Mouse (Mus musculus) left cerebral cortex, postnatal 36 days (tissue): ENCODE results near the gene Sectm1a. TPM values are rescaled to one million over a fixed set of nuclear protein-coding genes. Genes with fewer than 3 reads are reported as not detected.
"Not testable (repeated sequence)": the region's sequence is repeated elsewhere in the genome, so short reads cannot be mapped to it uniquely, and the experiment has no call there.

Experiments
- DNase-seq, 2 experiments: peaks; one replicate each; pipeline ENCODE4 v3.0.0; 2021 to 2022; ENCODE audit warnings: low spot score in 2 of 2, mixed read lengths in 1 of 2
- intact Hi-C: fragments of 180-260 bp; cut with DNase I; formaldehyde crosslinking; loops from one replicate; pipeline ENCODE4 v1.15.1; 2025
- total RNA-seq, 2 experiments: library from RNA; stranded (reverse); gene quantifications; 2 replicates each; pipeline ENCODE4 v1.2.3; 2021

Sectm1a gene
- total RNA-seq, 2 experiments from 2014 or later: not detected

DNA sequence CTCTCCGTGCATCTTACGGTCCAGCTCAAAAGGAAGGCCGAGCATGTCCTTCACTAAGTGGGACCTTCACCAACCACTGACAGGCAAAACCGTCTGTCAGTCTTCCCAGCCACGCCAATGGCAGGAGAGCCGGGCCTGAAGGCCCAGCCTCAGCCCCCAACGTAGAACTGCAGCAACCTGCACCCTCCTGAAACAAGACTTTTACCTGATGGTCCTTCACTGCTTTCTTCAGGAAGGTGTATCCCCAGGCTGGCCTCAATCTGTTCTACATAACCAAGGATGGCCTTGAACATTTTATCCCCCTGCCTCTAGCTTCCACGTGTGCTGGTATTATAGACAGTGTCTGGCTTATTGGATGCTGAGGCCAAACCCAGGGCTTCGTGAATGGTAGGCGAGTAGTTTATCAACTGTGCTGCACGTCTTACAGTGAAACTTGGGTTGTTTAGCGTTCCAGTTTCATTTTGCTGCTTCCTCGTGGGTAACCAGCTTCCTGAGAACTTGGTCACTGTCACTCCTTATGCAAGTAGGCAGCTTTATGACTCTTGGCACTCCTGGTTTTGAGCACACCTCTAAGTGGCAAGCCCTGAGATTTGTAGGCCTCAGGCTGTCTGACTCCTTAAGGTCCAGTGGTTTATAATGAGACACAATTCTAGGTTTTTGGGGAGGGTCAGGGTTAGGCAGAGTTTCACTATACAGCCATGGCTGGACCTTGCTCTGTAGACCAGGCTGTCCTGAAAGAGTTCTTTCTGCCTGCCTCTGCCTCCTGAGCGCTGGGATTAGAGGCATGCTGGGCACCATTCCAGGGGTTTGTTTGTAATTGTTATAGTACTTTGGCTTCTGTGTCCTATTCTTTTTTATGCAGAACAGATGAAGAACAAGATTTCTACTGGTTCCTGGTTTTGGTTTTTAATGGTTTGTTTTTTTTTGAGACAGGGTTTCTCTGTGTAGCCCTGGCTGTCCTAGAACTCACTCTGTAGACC is 11.9 kb upstream of the Sectm1a start:
- intact Hi-C loops: no loop called here
- no peak for DNase-seq

DNA sequence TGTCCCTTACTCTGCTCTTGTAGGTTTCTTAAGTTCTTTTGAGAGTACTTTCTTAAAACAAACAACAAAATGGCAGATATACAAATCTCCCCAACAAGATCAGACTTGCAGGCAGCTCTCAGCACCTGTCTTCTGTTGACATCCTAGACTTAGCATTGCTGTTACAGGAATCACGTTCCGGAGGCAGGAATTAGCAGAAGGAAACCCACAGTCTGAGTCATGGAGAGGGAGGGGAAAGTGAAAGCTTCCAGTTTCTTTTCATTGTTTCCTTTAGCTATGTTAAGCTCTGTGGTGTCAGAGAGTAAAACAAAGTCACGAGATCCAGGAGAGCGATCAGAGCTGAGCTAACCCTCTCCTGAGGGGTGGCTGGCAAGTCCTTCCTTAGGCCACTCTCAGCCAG is 9.9 kb upstream of the Sectm1a start:
- intact Hi-C loops: no loop called here
- no peak for DNase-seq

DNA sequence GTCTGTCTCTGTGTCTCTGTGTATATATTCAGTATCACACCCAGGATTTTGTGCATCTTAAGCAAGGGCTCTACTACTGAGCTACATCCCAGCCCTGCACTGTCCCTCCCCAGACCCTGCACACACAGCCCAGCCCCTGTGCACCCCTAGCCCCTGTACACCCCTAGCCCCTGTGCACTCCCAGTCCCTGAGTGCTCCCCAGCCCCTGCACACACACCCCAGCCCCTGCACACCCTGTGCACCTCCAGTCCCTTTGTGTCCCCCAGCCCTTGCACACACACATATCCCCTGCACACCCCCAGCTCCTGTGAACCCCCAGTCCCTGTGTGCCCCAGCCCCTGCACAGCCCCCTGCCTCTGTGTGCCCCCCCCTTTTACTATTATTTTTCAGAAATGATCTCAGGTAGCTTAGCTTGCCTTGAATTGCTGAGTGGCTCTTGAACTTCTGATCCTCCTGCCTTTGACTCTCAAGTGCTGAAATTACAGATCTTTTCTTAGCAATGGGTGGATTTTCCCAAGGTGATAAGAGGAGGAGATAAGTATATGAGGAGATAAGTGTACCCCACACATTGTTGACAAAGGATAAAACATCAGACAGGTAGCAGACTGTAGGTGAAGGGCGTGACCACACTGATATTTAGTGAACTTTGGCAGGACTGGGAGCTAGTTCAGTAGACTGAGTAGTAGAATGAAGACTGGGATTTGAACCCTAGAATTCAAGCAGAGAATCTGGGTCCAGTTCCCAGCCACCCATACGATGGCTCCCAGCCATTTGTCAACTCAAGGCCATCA is 8.9 kb upstream of the Sectm1a start:
- intact Hi-C loops: no loop called here
- no peak for DNase-seq

DNA sequence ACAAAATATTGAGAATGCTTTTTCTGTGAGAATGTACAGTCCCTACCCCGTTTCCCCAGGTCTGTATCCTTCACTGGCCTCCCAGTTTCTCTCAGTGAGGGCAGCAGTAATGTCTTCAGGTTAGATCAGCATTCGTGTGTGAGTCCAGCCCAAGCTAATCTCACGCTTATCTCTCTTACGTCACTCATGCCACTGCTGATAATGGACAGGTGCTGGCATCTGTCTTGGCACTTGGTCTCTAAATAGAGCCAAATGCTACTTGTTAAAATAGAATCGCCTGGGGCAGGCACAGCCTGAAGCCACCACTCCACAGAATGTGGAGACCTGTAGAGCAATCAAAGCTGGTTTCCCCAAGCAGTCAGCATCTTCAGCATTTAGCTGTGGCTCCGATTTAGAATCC is 8.0 kb upstream of the Sectm1a start:
- intact Hi-C loops: no loop called here
- no peak for DNase-seq

DNA sequence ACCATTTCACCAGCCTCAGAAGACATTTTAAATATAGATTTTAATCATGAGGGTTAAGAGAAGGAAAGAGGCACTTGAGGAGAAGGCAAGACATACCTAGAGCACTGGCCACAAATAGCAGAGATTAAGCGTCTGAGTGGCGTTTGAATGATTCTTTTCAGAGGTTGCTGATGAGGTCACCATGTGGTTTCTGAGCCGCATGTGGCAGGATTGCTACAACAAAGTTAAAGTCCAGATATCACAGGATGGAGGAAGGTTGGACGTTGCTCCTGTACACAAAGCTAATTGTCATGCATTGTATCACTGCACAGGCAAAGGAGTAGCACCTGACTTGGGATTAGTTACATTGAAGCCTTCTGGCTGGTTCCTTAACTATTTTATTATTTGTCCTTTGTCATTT is 5.3 kb upstream of the Sectm1a start:
- DNase-seq: no peak
- intact Hi-C loops: no loop called here

DNA sequence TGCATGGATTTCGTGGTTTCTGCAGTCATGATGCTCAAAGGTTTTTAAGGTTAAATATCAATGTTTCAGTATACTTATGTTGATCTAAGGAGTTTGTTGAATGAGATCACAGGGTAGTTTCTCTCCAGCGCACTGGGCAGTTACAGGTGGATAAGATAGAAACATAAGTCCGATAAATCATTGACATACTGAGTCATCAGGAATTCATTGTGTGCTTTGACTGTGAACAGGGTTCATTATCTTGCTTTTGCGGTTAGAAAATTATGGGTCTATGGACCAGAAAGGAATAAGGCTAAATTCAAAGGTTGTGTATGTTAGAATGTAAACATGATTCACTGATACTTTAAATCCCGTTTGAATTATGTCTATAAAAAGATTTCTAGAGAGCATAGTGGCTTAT is 4.2 kb upstream of the Sectm1a start:
- intact Hi-C loops: no loop called here
- DNase-seq: no peak

DNA sequence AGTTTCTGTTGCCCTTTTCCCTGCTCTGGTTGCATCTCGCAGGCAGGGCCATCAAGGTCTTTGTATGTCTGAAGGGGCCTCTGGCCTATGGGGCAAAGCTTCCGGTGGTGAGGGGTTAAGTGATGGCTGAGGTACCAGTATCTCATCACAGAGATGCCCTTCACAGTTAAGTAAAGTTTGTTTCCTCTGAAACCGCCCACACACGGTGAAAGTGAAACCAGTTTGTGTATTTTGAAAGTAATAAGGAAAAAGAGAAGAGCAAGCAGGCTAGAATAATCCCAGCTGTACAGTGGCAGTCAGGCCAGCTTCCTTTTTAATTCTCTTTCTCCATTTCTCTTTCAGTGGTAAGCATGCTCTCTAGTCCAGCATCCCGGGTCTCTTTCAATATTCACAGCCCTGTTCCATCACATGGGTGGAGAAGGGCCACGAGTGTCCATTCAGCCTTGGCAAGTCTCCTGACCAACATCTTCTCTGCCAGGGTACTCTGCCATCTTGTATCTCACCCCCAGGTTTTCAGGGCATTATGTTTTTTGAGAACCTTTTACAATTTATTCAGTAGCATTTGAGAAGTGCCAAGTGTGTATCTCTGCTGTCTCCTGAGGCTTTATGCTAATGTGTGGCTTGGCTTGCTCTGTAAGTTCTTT is 2.0 kb upstream of the Sectm1a start:
- no peak for DNase-seq
- intact Hi-C loops: no loop called here

DNA sequence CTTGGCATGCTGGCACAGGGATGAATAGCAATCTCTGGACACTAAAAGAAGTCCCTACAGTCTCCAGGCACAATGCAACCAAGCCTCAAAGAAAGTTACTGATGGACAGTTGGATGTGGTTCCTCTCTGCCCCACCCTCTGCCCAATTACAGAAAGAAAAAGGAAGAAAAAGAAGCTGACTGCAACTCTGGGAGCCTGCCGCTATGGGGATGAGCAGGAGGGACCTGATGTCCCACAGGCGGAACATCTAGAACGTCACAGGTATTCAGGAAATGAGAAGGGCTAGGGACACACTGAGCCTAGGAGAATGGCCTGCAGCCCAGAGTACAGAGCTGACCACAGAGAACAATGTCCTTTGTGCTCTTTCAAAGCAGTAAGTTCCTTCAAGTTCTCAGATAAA is 1.2 kb upstream of the Sectm1a start:
- intact Hi-C loops: no loop called here

DNA sequence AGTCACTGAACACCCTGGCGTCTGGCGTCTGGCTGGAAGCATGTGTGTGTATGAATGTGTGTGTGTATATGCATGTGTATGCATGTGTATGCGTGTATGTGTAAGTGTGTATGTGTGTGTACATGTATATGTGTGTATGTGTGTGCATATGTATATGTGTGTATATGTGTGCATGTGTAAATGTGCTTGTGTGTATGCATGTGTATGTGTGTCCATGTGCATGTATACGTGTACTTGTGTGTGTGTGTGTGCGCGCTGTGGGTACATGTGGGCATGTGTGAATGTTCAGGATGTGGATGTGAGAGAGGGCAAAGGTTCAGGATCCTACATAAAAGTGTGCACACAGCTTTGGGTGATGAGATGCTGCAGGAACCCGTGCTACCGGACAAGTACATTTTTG is 690 bp downstream of the Sectm1a start:
- no peak for DNase-seq
- intact Hi-C loops: no loop called here

More for the DNA sequence above, 1.2 kb upstream of the Sectm1a start:
- DNase-seq: no peak

DNA sequence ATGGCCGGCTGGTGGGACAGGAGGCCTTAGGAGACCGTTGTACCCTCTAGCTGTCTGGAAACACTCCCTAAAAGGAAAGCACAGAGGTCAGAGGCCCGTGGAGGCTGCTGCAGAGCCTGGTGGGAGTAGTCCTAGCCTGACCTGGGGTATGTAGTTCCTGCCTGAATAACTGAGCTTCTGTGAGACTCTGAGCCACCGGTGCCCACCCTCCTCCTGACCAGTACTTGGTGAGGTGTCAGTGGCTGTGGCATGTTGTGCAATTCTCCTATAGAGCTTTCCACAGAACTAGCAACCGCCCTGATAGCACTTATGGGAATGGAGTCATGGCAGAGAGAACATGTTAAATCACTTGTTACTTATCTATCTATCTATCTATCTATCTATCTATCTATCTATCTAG is 5.4 kb downstream of the Sectm1a start:
- intact Hi-C loops: no loop called here
- DNase-seq: no peak

DNA sequence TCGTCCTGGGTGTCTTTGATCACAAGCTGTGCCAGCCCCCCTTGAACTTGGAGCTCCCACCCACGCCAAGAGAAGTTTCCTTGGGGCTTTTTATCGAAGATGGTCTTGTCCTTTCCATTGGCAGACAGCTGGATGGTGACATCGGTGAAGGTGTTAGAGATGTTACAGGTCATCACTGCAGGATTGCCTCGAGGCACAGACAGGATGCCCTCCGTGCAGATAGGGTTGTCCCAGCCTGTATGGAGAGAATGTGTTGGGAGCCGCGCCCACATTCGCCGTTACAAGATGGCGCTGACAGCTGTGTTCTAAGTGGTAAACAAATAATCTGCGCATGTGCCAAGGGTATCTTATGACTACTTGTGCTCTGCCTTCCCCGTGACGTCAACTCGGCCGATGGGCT is 11.4 kb downstream of the Sectm1a start:
- intact Hi-C loops, DNase-seq: not testable (repeated sequence)

DNA sequence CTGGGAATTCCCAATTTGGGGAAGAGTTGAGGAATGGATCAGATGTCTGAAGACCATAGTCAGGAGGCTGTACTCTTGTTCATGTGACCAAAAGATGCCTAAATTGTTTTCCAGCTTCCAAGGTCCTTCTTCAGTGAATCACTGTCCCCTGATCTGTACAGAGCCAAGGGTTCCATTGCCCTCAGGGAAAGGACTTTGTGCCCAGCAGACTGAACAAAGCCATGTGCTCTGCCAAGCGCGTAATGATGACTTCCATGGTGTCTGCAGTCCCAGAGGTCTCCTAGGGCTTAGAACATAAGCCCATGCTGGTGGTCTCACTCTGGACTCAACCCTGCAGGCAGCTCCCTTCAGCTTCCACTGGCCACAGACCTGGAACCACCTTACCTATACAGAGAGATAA is 13.1 kb downstream of the Sectm1a start:
- intact Hi-C loops: no loop called here
- DNase-seq: no peak

DNA sequence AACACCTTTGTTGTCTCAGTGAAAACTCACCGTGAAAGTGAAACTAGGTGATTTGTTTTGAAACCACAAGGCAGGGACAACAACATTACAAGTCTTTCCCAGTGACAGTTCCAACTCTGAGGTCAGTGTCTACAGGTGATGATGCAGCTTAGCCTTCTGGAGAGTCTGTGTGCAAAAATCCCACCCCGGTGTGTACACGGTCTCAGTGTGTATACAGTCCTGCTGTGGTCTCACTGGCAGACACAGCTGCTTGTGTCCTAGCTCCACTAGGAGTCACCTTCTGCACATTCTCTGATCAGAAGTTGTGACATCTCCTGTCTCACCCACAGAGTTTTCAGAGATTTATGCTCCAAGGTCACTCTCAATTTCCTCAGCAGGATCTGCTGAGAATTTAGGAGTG is 16.8 kb downstream of the Sectm1a start:
- intact Hi-C loops: loop anchor here (5.0 kb wide), 1 partner anchor 58 kb away; no protein-coding TSS in a partner anchor

DNA sequence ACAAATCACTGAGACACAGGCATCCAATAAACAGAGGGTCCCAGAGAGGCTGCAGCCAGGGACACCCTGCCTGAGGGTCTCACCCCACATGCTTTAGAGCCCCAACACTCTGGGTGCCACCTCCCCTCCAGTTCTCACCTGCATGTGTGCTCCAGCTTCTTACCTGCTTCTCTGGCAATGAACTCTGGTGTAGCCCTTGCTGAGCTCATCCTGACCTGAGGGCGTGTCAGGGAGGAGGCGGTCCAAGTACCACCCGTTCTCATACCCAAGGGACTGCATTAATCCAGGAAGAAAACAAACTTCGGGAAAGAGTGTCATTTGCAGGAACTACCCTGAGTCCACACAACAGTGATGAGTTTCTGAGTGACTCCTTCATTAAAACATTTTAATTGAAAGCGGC is 17.6 kb downstream of the Sectm1a start, which contains the start of gene Sectm1b:
TSS of gene Sectm1b (minus strand) at position 191 of the 400 bp plus-strand sequence.
- no peak for DNase-seq
- intact Hi-C loops: loop anchor here (5.0 kb wide), 1 partner anchor 59 kb away; no protein-coding TSS in a partner anchor

More for the DNA sequence above, 16.8 kb downstream of the Sectm1a start:
- no peak for DNase-seq

DNA sequence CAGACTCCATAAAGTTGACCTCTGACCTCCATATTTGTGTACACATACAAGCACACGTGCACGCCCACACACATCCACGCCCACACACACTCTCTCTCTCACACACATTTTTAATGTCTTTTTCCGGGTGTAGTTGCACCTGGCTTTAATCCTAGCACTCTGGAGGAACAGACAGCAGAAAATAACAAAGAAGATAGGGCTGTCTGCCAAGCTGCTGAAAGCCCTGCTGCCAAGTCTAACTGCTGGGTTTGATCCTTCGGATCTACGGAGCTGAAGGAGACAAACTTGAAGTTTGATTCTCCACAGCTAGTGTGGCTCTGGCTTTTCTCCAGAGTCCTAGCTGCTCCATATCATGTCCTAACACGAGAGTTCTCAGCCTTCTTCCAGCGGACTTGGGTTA is 19.4 kb downstream of the Sectm1a start:
- intact Hi-C loops: loop anchor here (5.0 kb wide), 1 partner anchor 61 kb away; no protein-coding TSS in a partner anchor
- no peak for DNase-seq

DNA sequence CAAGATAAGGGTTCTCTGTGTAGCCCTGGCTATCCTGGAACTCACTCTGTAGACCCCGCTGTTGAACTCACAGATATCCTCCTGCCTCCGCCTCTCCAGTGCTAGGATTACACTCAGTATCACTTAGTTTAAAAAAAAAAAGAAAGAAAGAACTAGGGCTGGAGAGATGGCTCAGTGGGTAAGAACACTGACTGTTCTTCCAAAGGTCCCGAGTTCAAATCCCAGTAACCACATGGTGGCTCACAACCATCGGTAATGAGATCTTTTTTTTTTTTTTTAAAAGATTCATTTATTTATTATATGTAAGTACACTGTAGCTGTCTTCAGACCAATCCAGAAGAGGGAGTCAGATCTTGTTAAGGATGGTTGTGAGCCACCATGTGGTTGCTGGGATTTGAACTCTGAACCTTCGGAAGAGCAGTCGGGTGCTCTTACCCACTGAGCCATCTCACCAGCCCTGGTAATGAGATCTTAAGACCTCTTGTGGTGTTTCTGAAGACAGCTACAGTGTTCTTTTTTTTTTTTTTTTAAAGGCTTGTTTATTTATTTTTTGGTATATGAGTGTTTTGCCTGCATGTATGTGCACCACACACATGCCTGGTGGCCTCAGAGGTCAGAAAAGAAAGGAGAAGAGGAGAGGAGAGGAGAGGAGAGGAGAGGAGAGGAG is 20.5 kb downstream of the Sectm1a start:
- not testable (repeated sequence) for DNase-seq
- intact Hi-C loops: loop anchor here (5.0 kb wide), 1 partner anchor 62 kb away; no protein-coding TSS in a partner anchor

DNA sequence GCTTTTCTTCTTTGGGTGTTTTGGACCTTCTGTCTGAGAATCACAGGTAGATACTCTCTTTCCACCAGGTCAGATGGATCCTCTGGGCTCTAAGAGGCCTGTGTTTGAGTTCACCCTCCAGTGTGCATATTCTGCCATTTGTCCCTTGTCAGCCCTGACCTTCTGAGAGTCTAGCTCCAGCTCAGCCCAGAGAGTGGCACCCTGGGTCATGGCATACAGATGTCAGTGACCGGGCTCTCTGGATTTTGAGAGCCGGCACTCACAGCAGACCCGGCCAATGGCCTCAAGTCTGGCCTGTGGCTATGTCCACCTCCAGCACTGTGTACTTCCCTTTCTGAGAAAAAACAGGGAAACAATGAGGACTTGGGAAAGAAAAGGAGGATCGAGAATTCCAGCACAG is 21.5 kb downstream of the Sectm1a start:
- intact Hi-C loops: no loop called here

DNA sequence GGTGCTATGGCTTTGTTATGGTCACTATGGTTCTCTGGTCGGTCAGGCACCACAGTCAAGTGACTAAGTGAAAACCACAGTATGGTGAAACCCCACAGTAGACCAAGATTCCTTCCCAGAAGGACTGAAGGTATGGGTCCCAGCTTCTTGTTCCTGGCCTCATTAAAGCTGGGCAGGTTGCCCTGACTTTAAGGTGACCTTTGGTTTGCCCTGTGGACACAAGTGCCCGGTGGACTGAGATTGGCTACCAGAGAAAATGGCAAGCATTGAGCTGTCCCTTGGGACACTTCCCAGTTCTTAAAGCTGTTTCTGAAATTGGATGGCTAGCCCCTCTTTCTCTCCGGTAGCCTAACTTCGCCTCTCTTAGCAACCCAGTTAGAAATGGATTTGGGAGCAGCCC is 22.1 kb downstream of the Sectm1a start:
- intact Hi-C loops: no loop called here
- DNase-seq: no peak

More for the DNA sequence above, 21.5 kb downstream of the Sectm1a start:
- no peak for DNase-seq

DNA sequence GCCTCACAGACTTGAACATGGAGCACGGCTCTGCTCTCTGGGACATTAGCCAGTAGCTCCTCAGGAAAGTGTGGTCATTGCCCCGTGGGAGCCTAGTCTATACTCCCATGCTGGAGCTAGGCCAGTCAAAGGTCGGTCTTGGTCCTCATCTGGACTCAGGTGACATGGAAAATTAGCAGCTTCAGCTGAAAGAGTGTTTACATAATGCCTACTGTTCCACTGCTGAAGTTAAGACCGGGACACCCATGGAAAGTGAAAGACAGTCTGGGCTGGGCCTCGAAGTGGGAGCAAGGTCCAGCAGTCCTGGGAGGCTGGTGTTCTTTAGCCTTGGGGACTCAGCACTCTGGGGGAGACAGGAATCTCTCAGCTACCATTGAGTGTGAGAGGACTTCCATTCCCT is 22.9 kb downstream of the Sectm1a start:
- intact Hi-C loops: no loop called here
- no peak for DNase-seq
